Mouse (Mus musculus) neutrophil, adult 5-6 weeks (primary cell): ENCODE measurements around the gene Itgb3. TPM values are rescaled to one million over a fixed set of nuclear protein-coding genes. Genes with fewer than 3 reads are reported as not detected.

Experiments used
- ATAC-seq: fragments of 151-379, 151-347 bp; 2 replicates; pipeline ENCODE4 v1.8.0; 2017; ENCODE audit warnings: mild to moderate bottlenecking, moderate TSS enrichment; ENCODE audit not compliant: insufficient number of reproducible peaks, poor library complexity, low FRiP score, severe bottlenecking; ENCODE audit errors: extremely low read depth
- total RNA-seq: library from RNA; stranded (forward); fragments of 200-1000 nt; gene quantifications from 2 replicates; pipeline ENCODE4 v1.2.3, GENCODE M21; 2017

The Itgb3 gene
- total RNA-seq, 1 experiment from 2014 or later: 29.2 TPM

DNA sequence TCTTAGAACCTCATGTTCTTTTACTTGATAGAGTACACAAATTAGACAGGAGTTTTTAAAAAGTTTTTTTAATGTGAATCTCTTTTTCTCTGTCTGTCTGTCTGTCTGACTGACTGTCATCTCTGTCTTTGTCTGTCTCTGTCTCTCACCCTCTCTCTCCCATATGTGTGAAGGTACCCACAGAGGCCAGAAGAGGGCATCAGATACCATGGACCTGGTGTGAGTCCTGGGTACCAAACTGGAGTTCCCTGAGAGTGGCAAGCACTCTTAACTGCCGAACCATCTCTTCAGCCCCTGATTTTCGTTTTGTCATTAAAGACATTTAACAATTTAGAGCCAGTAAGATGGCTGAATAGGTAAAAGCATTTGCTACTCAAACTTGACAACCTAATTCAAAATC lies 99.3 kb downstream of the Itgb3 start:
- ATAC-seq: no peak

Other genes with a start within 250 kb of the Itgb3 start
- 66.1 and 71.3 TPM in 2 replicates for gene Kansl1, start 139.1 kb upstream of the Itgb3 start, total RNA-seq
- gene Cdc27, start 57.4 kb upstream of the Itgb3 start, total RNA-seq: 28.5 and 39.0 TPM in 2 replicates
- gene Myl4, start 57.3 kb upstream of the Itgb3 start, total RNA-seq: 3.8 and 5.7 TPM in 2 replicates
- gene Gm11639, start 77.7 kb downstream of the Itgb3 start, total RNA-seq: under 0.01 TPM in 2 replicates